Mouse (Mus musculus): ENCODE results near the gene Kcnd3. TPM values are rescaled to one million over a fixed set of nuclear protein-coding genes. Genes with fewer than 3 reads are reported as not detected.
A peak's percentile ranks its signal among the peaks of the same experiment; 100 is the strongest.

Gene Kcnd3
- polyA plus RNA-seq, 1 experiment from 2014 or later: 0.58 TPM

- H3K4me3 ChIP-seq: peak overlapping the region; percentile 81
- peak overlapping the region; percentile 86 for H3K27ac ChIP-seq
- under 1% methylated on average over 28 of the region's 28 CpGs for WGBS
- DNase-seq (ENCODE audit: low spot score): peak; percentile 76
- H3K9me3 ChIP-seq: no peaks in the 10 kb centered on the region
- H3K36me3 ChIP-seq: no peaks in the 10 kb centered on the region
- H3K4me1 ChIP-seq: peaks cover 88% of the 10 kb centered on the region
- H3K27me3 ChIP-seq (ENCODE audit: insufficient read depth, poor library complexity, severe bottlenecking): peaks cover 32% of the 10 kb centered on the region
These were observed 253.0 kb downstream of the Kcnd3 start for GRCm38 (mm10) chr3:105705061-105705549.

- Histone ChIP-seq H3K36me3 (no peaks in the 10 kb centered on the region), H3K27ac (peak overlapping the region; percentile 86), H3K9me3 (no peaks in the 10 kb centered on the region), H3K4me3 (peak overlapping the region; percentile 81), H3K27me3 (ENCODE audit: insufficient read depth, poor library complexity, severe bottlenecking) (peaks cover 32% of the 10 kb centered on the region), H3K4me1 (peaks cover 86% of the 10 kb centered on the region)
- DNase-seq (ENCODE audit: low spot score): no peak
- 15% methylated on average over 3 of the region's 3 CpGs for WGBS
These were observed 253.4 kb downstream of the Kcnd3 start for GRCm38 (mm10) chr3:105705561-105705960.

- Histone ChIP-seq H3K27me3 (ENCODE audit: insufficient read depth, poor library complexity, severe bottlenecking) (peaks cover 32% of the 10 kb centered on the region), H3K27ac (no peak overlapping the region), H3K36me3 (no peaks in the 10 kb centered on the region), H3K4me3 (peak overlapping the region; percentile 81; the same call in 1 of the 2 replicates), H3K4me1 (peaks cover 77% of the 10 kb centered on the region), H3K9me3 (no peaks in the 10 kb centered on the region)
- DNase-seq (ENCODE audit: low spot score): no peak
- WGBS: 46% methylated on average over 4 of the region's 4 CpGs
These were observed 254.4 kb downstream of the Kcnd3 start for GRCm38 (mm10) chr3:105706366-105707020.

GRCm38 (mm10) chr3:105707590-105707989, 255.5 kb downstream of the Kcnd3 start:
- WGBS: 19% methylated on average over 7 of the region's 7 CpGs
- no peaks in the 10 kb centered on the region for H3K36me3 ChIP-seq
- no peak for DNase-seq (ENCODE audit: low spot score)

GRCm38 (mm10) chr3:105710246-105710645, 258.1 kb downstream of the Kcnd3 start:
- peaks cover 63% of the 10 kb centered on the region for H3K4me1 ChIP-seq
- WGBS: 75% methylated on average over 6 of the region's 6 CpGs
- no peak for DNase-seq (ENCODE audit: low spot score)
- no peak overlapping the region for H3K4me3 ChIP-seq
- H3K36me3 ChIP-seq: no peaks in the 10 kb centered on the region
- peaks cover 19% of the 10 kb centered on the region for H3K27me3 ChIP-seq (ENCODE audit: insufficient read depth, poor library complexity, severe bottlenecking)
- no peak overlapping the region for H3K27ac ChIP-seq
- no peaks in the 10 kb centered on the region for H3K9me3 ChIP-seq

More at GRCm38 (mm10) chr3:105707590-105707989, 255.5 kb downstream of the Kcnd3 start:
- 0 out of 2 replicates have a peak overlapping the region, but pooled peaks have one; percentile 5 for H3K4me3 ChIP-seq
- H3K4me1 ChIP-seq: peaks cover 69% of the 10 kb centered on the region
- no peaks in the 10 kb centered on the region for H3K9me3 ChIP-seq
- H3K27me3 ChIP-seq (ENCODE audit: insufficient read depth, poor library complexity, severe bottlenecking): peaks cover 31% of the 10 kb centered on the region
- H3K27ac ChIP-seq: peak overlapping the region; percentile 29; the same call in 1 of the 2 replicates

GRCm38 (mm10) chr3:105711741-105712140, 259.6 kb downstream of the Kcnd3 start:
- H3K27me3 ChIP-seq (ENCODE audit: insufficient read depth, poor library complexity, severe bottlenecking): peaks cover 8% of the 10 kb centered on the region
- H3K4me1 ChIP-seq: peaks cover 58% of the 10 kb centered on the region
- WGBS: 65% methylated on average over 7 of the region's 7 CpGs
- DNase-seq (ENCODE audit: low spot score): no peak
- H3K4me3 ChIP-seq: no peak overlapping the region
- no peak overlapping the region for H3K27ac ChIP-seq
- no peaks in the 10 kb centered on the region for H3K9me3 ChIP-seq
- peaks cover 3% of the 10 kb centered on the region; the same call in 1 of the 2 replicates for H3K36me3 ChIP-seq

- Histone ChIP-seq H3K4me3 (no peak overlapping the region), H3K27ac (no peak overlapping the region), H3K27me3 (ENCODE audit: insufficient read depth, poor library complexity, severe bottlenecking) (0 out of 2 replicates have a peak, but pooled peaks cover under 1% of the 10 kb centered on the region), H3K4me1 (peaks cover 55% of the 10 kb centered on the region), H3K9me3 (no peaks in the 10 kb centered on the region), H3K36me3 (peaks cover 9% of the 10 kb centered on the region; the same call in 1 of the 2 replicates)
- no peak for DNase-seq (ENCODE audit: low spot score)
These were observed 260.7 kb downstream of the Kcnd3 start for GRCm38 (mm10) chr3:105712827-105713226.

- Histone ChIP-seq H3K27ac (peak overlapping the region; percentile 60), H3K4me3 (no peak overlapping the region), H3K9me3 (no peaks in the 10 kb centered on the region), H3K27me3 (ENCODE audit: insufficient read depth, poor library complexity, severe bottlenecking) (no peaks in the 10 kb centered on the region), H3K4me1 (peaks cover 54% of the 10 kb centered on the region), H3K36me3 (peaks cover 9% of the 10 kb centered on the region; the same call in 1 of the 2 replicates)
- DNase-seq (ENCODE audit: low spot score): no peak
- WGBS: 12% methylated on average over 8 of the region's 8 CpGs
These were observed 262.1 kb downstream of the Kcnd3 start for GRCm38 (mm10) chr3:105714091-105714819.

GRCm38 (mm10) chr3:105714820-105715167, 262.7 kb downstream of the Kcnd3 start:
- Histone ChIP-seq H3K27ac (no peak overlapping the region), H3K4me3 (no peak overlapping the region), H3K36me3 (peaks cover 9% of the 10 kb centered on the region; the same call in 1 of the 2 replicates), H3K27me3 (ENCODE audit: insufficient read depth, poor library complexity, severe bottlenecking) (no peaks in the 10 kb centered on the region), H3K4me1 (peaks cover 50% of the 10 kb centered on the region), H3K9me3 (no peaks in the 10 kb centered on the region)
- DNase-seq (ENCODE audit: low spot score): no peak

GRCm38 (mm10) chr3:105716353-105717000, 264.3 kb downstream of the Kcnd3 start:
- Histone ChIP-seq H3K36me3 (peaks cover 9% of the 10 kb centered on the region; the same call in 1 of the 2 replicates), H3K27me3 (ENCODE audit: insufficient read depth, poor library complexity, severe bottlenecking) (no peaks in the 10 kb centered on the region), H3K27ac (peak overlapping the region; percentile 36), H3K4me3 (no peak overlapping the region), H3K4me1 (peaks cover 53% of the 10 kb centered on the region), H3K9me3 (no peaks in the 10 kb centered on the region)
- 64% methylated on average over 18 of the region's 18 CpGs for WGBS
- no peak for DNase-seq (ENCODE audit: low spot score)

GRCm38 (mm10) chr3:105717856-105718555, 265.9 kb downstream of the Kcnd3 start:
- peaks cover 51% of the 10 kb centered on the region for H3K4me1 ChIP-seq
- 58% methylated on average over 11 of the region's 11 CpGs for WGBS
- no peaks in the 10 kb centered on the region for H3K27me3 ChIP-seq (ENCODE audit: insufficient read depth, poor library complexity, severe bottlenecking)
- peak overlapping the region; percentile 59; the same call in 1 of the 2 replicates for H3K27ac ChIP-seq
- no peak for DNase-seq (ENCODE audit: low spot score)
- no peak overlapping the region for H3K4me3 ChIP-seq
- H3K36me3 ChIP-seq: peaks cover 9% of the 10 kb centered on the region; the same call in 1 of the 2 replicates
- no peaks in the 10 kb centered on the region for H3K9me3 ChIP-seq

GRCm38 (mm10) chr3:105718746-105719145, 266.6 kb downstream of the Kcnd3 start:
- no peaks in the 10 kb centered on the region for H3K9me3 ChIP-seq
- H3K36me3 ChIP-seq: peaks cover 9% of the 10 kb centered on the region; the same call in 1 of the 2 replicates
- H3K4me1 ChIP-seq: peaks cover 44% of the 10 kb centered on the region
- 10% methylated on average over 4 of the region's 4 CpGs for WGBS
- DNase-seq (ENCODE audit: low spot score): no peak
- no peak overlapping the region for H3K27ac ChIP-seq
- H3K4me3 ChIP-seq: no peak overlapping the region
- no peaks in the 10 kb centered on the region for H3K27me3 ChIP-seq (ENCODE audit: insufficient read depth, poor library complexity, severe bottlenecking)
